Mouse (Mus musculus): Measurements from ENCODE around the gene Nars2. TPM values are rescaled to one million over a fixed set of nuclear protein-coding genes. Genes with fewer than 3 reads are reported as not detected.
"Not testable (repeated sequence)": the region's sequence is repeated elsewhere in the genome, so short reads cannot be mapped to it uniquely, and the experiment has no call there.

The Nars2 gene
- total and polyA plus RNA-seq, 3 experiments: 12.1 to 19.1 (median 14.6) TPM

DNA sequence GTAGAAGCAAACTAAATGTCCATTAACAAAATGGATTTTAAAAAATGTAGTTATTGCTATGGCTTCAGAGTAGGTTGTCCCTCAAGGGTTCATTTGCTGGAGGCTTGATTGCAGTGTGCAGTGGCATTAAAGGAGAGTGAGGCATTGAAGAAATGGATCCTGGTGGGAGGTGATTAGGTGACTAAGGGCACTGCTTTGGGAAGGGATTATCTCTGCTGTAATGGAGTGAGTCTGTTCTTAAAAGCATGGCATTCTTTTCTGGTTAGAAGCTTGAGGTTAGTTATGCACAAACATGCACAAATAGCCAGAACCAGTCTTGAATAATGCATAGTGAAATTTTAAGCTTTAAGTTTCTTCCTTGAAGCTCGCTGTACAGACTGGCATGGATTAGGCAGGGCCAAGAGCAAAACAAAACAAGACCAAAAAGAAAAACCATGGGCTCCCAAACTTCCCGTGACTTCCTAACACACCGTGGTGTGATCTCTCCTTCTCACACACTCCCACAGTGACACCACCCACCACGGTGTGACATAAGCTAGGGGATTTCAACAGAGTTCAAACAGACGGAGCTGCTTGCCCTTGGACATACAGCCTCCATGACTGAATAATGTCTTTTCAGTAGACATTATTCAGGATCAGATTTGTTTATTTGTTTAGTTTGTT lies 7.5 kb upstream of the Nars2 start:
- H3K4me1 ChIP-seq (ENCODE audit: control insufficient read depth in 1 of 2, insufficient read depth in 2 of 2): peaks cover 0 to 4% of the 10 kb centered on the region in 2 experiments; a peak in 2 of 4 replicates
- TF ChIP-seq ZNF384 (IDR thresholded peaks at IDR 0.05; ENCODE audit: low read depth, low read length) (no peak), RAD21 (IDR thresholded peaks at IDR 0.05; ENCODE audit: low read depth, low read length) (no peak), BHLHE40 (IDR thresholded peaks at IDR 0.05; ENCODE audit: low read depth, low read length) (no peak), USF2 (conservative IDR thresholded peaks at IDR 0.05; ENCODE audit: low read depth, low read length) (no peak), TBP (conservative IDR thresholded peaks at IDR 0.05; ENCODE audit: low read depth, low read length) (no peak), CHD2 (IDR thresholded peaks at IDR 0.05; ENCODE audit: low read length) (no peak), MAX (IDR thresholded peaks at IDR 0.05; ENCODE audit: low read length) (no peak), EP300 (IDR thresholded peaks at IDR 0.05; ENCODE audit: low read length) (no peak), USF1 (IDR thresholded peaks at IDR 0.05; ENCODE audit: low read depth, low read length) (no peak)
- DNase-seq (ENCODE audit: extremely low read depth): no peak
- dilution Hi-C loops (cut with MboI; ENCODE audit: extremely low pct_ligation_motif_present, extremely low pct_unique_long_range_greater_than_20kb, low sequenced_read_pairs): no loop called here
- in situ Hi-C loops (cut with MboI; ENCODE audit: low pct_ligation_motif_present, low pct_unique_long_range_greater_than_20kb, low sequenced_read_pairs): no loop called here
- peaks cover 1% of the 10 kb centered on the region for H3K27me3 ChIP-seq (replicated peaks)
- H3K4me2 ChIP-seq (ENCODE audit: insufficient read depth, low read depth, poor library complexity, severe bottlenecking): no peak overlapping the region
- H3K9me3 ChIP-seq (replicated peaks; ENCODE audit: low read length): peaks cover 7% of the 10 kb centered on the region
- no peaks in the 10 kb centered on the region for H3K79me2 ChIP-seq (replicated peaks; ENCODE audit: control insufficient read depth, extremely low read depth, insufficient read depth, poor library complexity, severe bottlenecking)
- H3K27ac ChIP-seq (ENCODE audit: insufficient read depth, low read depth): no peak overlapping the region
- H3K4me3 ChIP-seq (replicated peaks in 1 of 3; ENCODE audit: low read depth in 2 of 3, low read length in 2 of 3, poor library complexity in 1 of 3): no peak overlapping the region
- no peak overlapping the region for H3K9ac ChIP-seq (ENCODE audit: insufficient read depth, low read depth)
- no peaks in the 10 kb centered on the region for H3K36me3 ChIP-seq (replicated peaks in 1 of 2; ENCODE audit: control insufficient read depth in 1 of 2, insufficient read depth in 1 of 2, low read length in 1 of 2)

DNA sequence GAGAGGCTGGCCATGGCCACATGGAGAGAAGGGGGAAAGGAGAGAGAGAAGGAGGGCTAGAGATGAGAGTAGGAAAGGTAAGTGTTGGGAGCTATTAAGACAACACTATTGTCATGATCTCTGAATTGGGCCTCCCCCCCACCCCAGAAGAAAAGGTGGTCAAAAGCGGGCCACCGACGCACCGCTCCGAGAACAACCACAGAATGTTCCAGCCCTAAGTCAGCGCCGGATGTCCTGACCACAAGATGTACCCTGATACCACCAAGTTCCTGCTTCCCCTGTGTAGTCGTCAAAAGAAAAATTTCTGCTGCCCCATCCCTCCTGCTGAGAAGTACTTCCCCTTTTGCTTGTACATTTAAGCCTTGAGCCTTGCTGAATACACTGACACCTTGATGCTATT lies 4.8 kb upstream of the Nars2 start:
- H3K36me3 ChIP-seq (replicated peaks in 1 of 2; ENCODE audit: control insufficient read depth in 1 of 2, insufficient read depth in 1 of 2, low read length in 1 of 2); H3K27ac ChIP-seq (ENCODE audit: insufficient read depth, low read depth); dilution Hi-C loops (cut with MboI; ENCODE audit: extremely low pct_ligation_motif_present, extremely low pct_unique_long_range_greater_than_20kb, low sequenced_read_pairs); in situ Hi-C loops (cut with MboI; ENCODE audit: low pct_ligation_motif_present, low pct_unique_long_range_greater_than_20kb, low sequenced_read_pairs); H3K4me3 ChIP-seq (replicated peaks in 1 of 3; ENCODE audit: low read depth in 2 of 3, low read length in 2 of 3, poor library complexity in 1 of 3); H3K9ac ChIP-seq (ENCODE audit: insufficient read depth, low read depth); H3K9me3 ChIP-seq (replicated peaks; ENCODE audit: low read length); DNase-seq (ENCODE audit: extremely low read depth); H3K27me3 ChIP-seq (replicated peaks); H3K79me2 ChIP-seq (replicated peaks; ENCODE audit: control insufficient read depth, extremely low read depth, insufficient read depth, poor library complexity, severe bottlenecking); H3K4me2 ChIP-seq (ENCODE audit: insufficient read depth, low read depth, poor library complexity, severe bottlenecking): not testable (repeated sequence)
- peaks cover 0 to 11% of the 10 kb centered on the region in 2 experiments; a peak in 2 of 4 replicates for H3K4me1 ChIP-seq (ENCODE audit: control insufficient read depth in 1 of 2, insufficient read depth in 2 of 2)

DNA sequence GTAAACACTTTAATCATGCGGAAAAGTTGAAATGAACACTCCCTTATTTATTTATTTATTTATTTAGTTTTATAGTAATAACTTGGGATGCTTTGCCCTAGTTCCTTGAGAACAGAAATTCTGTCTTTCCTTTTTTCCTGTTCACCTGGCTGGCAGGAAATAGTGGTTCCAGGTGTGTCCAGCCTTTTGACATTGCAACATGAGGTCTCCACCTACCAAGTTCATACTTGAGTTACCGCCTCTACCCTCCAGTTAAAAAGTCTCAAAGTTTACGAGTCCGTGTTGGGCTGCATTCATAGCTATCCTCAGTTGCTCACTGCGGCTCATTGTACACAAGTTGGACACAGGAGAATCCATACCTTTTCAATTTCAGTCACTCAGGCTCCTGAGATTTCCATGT lies 789 bp downstream of the Nars2 start:
- in situ Hi-C loops (cut with MboI; ENCODE audit: low pct_ligation_motif_present, low pct_unique_long_range_greater_than_20kb, low sequenced_read_pairs) (no loop called here), dilution Hi-C loops (cut with MboI; ENCODE audit: extremely low pct_ligation_motif_present, extremely low pct_unique_long_range_greater_than_20kb, low sequenced_read_pairs) (no loop called here)
- H3K4me1 ChIP-seq (ENCODE audit: control insufficient read depth in 1 of 2, insufficient read depth in 2 of 2): peaks cover 3 to 29% of the 10 kb centered on the region in 2 experiments
- peaks cover 2% of the 10 kb centered on the region; the same call in 1 of the 2 replicates for H3K79me2 ChIP-seq (replicated peaks; ENCODE audit: control insufficient read depth, extremely low read depth, insufficient read depth, poor library complexity, severe bottlenecking)
- H3K9me3 ChIP-seq (replicated peaks; ENCODE audit: low read length): no peaks in the 10 kb centered on the region
- H3K9ac ChIP-seq (ENCODE audit: insufficient read depth, low read depth): peak overlapping the region; percentile 57
- peak overlapping the region; percentile 80 to 93 (median 84) for H3K4me3 ChIP-seq (replicated peaks in 1 of 3; ENCODE audit: low read depth in 2 of 3, low read length in 2 of 3, poor library complexity in 1 of 3)
- H3K27ac ChIP-seq (ENCODE audit: insufficient read depth, low read depth): no peak overlapping the region
- peaks cover 1% of the 10 kb centered on the region for H3K27me3 ChIP-seq (replicated peaks)
- TF ChIP-seq CHD1 (IDR thresholded peaks at IDR 0.05; ENCODE audit: low read depth, low read length) (0 out of 2 replicates have a peak, but pooled peaks have one; percentile 27), USF1 (IDR thresholded peaks at IDR 0.05; ENCODE audit: low read depth, low read length) (no peak)
- DNase-seq (ENCODE audit: extremely low read depth): peak; percentile 17
- peak overlapping the region; percentile 80 for H3K4me2 ChIP-seq (ENCODE audit: insufficient read depth, low read depth, poor library complexity, severe bottlenecking)
- peaks cover 3 to 18% of the 10 kb centered on the region in 2 experiments for H3K36me3 ChIP-seq (replicated peaks in 1 of 2; ENCODE audit: control insufficient read depth in 1 of 2, insufficient read depth in 1 of 2, low read length in 1 of 2)

Data from CH12.LX (cell line).